Mouse (Mus musculus) bone marrow macrophage, adult 2 months (primary cell): ENCODE results near the gene Kat2a.

ENCODE experiments used
- CTCF ChIP-seq: IDR thresholded peaks from 2 replicates; pipeline ENCODE4 v1.5.1; 2012; ENCODE audit warnings: low read depth, mild to moderate bottlenecking, low read length, moderate library complexity
- POLR2A ChIP-seq: IDR thresholded peaks from 2 replicates; pipeline ENCODE4 v1.6.1; 2012; ENCODE audit warnings: mild to moderate bottlenecking, low read depth, low read length, borderline replicate concordance

DNA sequence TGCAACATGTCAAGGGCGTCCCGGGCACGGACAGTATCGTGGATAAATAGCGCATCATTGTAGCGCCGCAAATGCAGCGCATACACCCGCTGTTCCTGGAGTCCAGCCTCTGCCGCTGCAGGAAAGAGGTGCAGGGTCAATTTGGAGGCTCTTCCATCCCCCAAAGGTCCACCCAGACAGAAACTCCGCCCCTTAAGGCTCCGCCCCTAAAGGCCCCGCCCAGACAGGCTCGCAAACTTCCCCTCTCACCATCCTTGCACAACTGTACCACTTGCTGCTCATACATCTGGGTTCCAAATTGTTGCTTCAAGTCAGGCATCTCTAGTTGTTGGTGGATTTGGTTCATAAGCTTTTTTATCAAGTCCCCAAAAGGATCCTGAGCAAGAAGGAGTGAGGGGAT, 11.0 kb downstream of the Kat2a start:
- TF ChIP-seq POLR2A: no peak
- no peak for TF ChIP-seq CTCF
